Mouse (Mus musculus): ENCODE results near the gene B4galt5.

B4galt5 gene

DNA sequence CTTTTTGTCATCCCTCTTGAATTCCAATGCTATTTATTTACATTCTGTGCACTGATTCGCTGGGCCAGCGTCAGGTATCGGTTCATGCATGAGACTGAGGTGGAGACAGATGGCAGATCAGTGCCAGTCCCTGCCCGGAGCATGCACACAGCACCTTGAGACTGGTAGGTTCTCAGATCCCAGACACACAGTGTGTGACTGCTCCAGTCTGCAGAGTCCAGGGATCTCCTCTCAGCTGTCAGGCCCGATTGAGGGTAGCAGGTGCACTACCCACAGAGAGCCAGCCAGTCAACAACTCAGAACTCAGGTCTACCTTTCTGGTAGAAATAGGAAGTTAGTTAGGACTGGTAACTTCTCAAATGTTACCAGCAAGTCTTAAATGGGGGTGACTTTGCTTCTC lies 18.4 kb downstream of the B4galt5 start:
- peak; percentile 72 to 78 for DNase-seq

DNA sequence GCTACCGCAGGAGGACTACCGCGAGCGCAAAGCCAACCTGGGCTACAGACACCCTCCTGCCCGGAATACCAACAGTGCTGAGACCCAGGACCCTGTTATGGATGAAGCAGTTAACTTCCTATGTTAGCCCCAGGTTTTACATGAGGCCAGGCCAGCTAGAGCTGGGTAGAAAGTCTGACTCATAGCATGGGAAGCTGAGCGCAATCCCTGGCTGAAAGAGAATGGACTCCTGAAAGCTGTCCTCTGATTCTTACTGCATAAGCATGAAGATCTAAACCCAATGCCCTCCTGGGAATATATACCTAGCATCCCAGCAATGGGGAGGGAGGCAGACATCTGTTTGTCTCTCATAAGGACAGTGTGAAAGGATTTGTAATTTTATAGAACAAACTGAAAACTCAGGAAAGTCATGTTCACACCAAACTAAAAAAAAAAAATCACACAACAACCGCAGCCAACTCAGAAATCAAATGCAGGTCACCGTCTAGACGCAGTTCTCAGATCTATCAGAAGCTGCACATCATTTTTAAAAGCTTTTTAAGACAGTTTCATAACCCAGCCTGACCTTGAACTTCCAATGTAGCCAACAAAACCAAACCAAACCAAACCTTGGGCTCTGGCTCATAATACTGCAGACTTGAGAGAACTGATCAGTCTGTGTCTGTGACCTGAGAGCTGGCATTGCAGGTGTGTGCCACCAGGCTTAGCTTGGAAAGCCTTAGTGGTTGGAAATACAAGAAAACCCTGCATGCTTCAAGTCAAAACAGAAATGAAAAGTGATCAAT lies 19.3 kb downstream of the B4galt5 start:
- peak in 1 of 2 experiments; percentile 23 for DNase-seq

DNA sequence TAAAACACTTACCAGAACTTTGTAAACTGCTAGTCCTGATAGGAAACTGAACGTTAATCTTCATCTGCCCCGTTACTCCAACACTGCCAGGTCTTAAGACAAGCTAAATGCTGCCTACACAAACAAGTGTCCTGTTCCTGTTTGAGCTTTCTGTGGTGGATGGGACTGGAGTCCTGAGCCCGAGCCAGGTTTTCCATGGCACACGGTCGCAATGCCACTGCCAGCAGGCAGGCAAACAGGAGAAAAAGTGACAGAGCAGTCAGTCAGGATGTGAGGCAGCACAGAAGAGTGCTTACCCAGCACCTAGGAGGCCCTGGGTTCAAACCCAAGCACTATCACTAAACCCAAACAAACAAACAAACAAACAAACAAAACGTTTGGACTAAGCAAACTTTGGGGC lies 20.6 kb downstream of the B4galt5 start:
- peak; percentile 80 to 85 for DNase-seq

DNA sequence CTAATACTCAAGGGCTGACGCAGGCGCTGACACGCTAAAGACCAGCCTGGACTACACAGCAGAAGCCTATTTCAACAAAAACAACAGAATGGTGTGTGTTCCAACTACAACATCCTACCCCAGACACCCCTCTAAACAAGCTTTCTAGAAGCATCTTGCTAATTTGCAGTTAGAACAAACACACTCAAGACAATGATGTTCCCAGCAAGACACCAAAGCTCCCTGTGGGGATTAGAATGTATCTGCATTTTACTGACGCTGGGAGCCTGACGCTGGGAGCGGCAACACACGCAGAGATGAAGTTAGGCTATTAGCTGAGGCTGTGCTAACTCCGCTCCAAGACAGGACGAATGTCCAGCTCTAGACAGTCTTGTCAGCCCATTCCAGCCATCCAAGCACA lies 22.4 kb downstream of the B4galt5 start:
- DNase-seq = no peak

DNA sequence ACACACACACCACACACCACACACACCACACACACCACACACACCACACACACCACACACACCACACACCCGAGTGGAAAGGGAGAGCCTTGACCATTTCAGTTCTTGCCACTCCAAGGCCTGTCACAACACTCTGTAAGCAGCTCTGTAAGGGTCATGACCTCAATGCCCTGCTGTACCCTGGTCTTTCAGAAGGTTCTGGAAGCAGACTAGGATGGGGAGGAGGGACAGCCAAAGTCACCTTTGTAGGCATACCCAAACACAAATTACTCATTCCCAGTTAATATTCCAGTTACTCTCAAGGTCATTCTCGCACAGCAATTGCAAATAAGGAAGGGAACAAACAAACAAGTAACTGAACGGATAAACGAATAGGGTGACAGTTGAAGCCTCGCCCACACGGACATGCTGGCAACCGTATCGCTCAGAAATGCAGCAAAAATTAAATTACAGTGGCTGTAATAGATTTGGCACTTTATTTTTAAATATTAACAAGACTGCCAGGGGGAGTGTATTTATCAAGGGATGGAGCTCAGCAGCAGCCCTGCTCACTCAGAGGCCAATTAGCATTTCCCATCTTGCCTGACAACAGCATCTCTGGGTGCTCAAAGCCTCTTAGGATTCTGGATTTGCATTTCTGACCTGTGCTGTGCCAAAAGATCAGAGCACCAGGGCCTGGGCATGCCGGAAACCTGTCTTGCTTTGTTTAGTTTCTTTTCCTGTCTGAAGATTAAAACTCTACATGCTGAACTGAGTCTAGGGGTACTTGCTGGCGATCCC lies 24.6 kb downstream of the B4galt5 start:
- DNase-seq = no peak

DNA sequence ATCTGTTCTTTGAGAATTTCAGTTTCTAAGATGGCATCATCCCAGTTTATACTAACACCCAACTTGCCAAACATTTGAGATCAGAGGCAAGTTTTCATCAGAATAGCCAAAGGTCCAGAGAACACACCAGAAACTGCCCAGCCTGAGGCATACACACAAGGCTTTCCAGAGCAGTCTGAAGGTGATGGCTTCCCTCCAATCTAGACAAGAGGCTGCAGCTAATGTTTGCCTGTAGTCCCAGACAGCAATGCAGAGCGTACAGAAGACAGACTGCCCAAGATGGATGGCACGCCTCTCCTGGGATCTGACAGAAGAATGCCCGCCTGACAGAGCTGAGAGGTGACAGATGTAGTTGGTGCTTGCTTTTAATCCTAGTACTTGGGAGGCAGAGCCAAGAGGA lies 25.9 kb downstream of the B4galt5 start:
- DNase-seq = no peak

DNA sequence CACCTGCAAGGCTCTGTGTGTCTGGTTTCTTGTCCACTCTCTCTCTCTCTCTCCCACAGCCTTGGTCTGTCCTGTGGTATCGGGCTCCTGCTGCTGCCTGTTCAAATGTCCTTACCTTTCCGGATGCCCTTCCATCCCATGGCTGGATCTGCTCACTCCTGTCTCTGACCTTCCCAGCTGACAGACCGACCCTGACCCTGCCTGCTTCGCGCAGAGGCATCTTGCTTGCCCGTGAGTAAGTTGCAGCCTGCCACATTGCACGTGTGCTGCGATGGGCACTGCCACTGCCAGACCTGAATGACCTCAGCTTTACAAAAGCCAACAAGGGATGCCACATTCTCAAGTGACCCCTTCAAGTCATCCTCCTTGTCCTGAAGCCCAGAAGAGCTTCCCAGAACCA lies 27.6 kb downstream of the B4galt5 start:
- DNase-seq = no peak

DNA sequence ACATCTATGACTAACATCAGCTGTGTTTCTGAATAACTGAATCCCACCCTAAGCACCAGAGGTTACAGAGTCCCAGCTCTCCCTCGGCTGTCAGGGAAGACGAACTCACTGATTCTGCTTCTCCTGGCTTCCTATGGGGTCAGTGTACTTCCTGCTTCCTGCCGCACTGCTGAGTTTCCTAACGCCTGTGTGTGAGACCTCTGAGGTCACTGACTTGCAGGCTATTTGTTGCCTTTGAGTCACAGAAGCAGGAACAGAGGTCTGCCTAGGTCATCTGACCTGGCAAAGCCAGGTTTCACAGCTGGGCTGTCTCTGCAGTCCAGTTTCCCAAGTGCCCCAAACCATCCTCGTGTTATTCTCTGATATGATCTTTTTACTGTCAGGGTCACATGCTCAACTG lies 30.0 kb downstream of the B4galt5 start:
- peak in 1 of 2 experiments; percentile 16 for DNase-seq

DNA sequence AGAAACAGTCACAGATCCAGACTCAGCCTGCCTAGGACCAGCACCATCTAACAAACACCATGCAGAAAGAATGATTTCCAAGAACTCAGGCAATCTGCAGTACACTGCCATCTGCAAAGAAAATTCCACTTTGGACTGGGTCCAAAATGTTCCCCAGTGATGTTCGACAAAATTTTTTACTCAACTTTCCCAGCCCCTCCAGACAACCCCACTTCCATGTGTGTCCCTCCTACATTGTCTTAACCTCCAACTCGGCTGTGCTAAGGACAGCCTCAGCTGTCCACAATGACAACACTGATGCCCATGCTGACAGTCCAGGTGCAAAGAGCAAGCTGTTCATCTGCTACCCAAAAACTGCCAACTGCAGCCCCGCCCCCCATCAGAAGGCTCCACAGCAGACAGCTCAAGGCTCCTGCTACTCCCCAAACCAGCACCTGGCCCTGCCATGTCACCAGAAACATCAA lies 32.2 kb downstream of the B4galt5 start:
- peak; percentile 83 to 87 for DNase-seq

DNA sequence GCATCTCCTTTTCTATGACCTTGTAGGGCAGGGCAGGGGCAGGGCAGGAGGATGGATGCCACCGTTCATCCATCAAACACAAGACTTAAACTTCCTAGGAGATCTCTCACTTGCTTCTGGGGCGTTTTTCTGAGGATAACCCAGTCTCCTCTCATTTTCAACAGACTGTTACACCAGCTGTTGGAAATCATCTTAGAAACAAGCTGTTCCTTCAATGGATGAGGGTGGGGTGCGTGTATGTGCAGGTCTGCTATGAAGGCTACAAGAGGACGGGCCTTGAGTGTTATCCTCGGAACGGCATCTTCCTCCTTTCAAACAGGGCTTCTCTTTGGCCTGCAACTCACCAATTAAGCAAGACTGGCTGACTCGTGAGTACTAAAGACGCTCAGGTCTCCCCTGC lies 34.5 kb downstream of the B4galt5 start:
- no peak for DNase-seq

DNA sequence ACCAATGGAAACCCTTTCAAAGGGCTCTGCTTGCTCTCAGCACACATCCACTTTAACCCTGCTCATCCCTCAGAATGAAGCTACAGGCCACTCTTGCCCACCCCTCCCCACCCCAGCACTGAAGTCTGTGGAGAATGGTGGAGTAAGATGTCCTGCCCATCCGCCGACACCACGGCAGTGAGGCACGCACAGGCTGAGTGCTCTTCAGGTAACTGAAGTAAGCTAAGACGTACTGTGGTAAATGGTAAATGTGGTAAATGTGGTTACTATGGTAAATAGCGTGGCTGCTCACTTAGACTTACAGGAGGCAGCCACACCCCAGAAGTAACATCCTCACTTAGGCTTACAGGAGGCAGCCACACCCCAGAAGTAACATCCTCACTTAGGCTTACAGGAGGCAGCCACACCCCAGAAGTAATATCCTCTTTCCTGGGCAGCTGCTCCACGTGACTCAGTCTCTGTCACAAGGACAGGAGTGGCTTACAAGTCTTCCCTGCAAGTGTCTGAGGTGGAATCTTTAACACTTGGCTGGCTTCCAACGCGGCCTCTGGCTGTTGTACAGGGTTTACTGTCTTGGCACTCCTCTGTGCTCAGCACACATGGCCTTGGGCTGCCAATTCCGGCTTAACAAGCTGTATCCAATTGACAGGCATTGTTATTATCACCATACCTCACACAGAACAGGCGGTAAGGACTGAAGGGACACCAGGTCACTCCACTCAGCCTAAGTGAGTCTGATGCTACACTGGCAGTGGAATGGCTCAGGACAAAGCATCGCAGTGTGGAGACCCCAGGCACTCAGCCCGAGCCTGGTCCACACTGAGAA lies 35.3 kb downstream of the B4galt5 start:
- DNase-seq = peak; percentile 67 to 77

DNA sequence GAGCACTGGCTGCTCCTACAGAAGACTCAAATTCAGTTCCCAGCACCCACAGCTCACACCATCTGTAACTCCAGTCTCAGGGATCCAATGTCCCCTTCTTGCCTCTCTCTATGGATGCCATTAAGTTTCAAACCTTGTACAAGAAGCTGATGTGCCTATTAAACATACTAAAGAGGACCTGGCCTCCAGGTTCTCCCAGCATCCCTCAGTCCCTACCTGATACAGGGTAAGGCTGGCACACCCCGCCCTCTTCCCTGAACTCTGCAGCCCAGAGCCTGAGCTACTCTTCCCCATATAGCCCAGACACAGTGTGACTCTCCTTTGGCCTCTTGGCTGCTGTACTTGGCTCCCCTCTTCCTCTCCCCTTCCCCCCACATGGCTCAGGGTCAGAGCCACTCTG lies 38.9 kb downstream of the B4galt5 start:
- peak in 1 of 2 experiments; percentile 4 for DNase-seq

DNA sequence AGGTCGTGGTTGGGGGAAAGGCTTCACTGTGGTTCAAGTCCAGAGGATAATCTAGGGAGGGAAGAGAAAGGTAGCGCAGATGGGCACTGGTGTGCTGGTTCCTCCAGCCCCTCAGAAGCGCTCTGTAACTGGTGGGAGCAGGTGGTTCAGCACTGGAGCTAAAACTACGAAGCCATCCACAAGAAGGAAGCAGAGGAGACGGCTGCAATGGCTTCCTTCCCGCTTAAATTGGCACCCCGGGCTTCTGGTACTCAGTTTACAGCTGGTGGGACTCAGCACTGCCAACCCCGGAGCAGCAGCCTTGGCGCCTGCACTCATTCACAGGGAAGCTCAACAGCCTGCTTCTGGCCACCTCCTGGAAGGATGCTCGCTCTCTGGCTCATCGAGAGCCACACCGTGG lies 39.7 kb downstream of the B4galt5 start:
- peak in 1 of 2 experiments; percentile 16 for DNase-seq

DNA sequence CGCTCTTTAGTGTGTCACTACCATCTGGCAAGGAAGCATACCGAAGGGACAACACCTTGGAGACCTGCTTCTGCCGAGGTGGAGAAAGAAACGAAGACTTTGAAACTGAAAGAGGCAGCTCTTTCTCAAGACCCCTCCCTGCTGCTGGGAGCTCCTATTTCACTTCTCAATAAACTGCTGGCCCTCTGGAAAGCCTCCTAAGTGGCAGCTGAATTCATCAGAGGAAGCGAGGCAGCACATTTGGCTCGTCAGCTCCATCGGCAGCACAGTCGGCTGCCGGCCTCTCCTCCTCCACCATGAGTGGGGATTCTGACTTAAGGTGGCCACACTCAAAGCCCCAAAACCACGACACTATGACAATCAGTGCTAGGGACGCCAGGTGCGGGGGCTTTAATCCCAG lies 41.3 kb downstream of the B4galt5 start:
- DNase-seq = peak; percentile 19 to 29

DNA sequence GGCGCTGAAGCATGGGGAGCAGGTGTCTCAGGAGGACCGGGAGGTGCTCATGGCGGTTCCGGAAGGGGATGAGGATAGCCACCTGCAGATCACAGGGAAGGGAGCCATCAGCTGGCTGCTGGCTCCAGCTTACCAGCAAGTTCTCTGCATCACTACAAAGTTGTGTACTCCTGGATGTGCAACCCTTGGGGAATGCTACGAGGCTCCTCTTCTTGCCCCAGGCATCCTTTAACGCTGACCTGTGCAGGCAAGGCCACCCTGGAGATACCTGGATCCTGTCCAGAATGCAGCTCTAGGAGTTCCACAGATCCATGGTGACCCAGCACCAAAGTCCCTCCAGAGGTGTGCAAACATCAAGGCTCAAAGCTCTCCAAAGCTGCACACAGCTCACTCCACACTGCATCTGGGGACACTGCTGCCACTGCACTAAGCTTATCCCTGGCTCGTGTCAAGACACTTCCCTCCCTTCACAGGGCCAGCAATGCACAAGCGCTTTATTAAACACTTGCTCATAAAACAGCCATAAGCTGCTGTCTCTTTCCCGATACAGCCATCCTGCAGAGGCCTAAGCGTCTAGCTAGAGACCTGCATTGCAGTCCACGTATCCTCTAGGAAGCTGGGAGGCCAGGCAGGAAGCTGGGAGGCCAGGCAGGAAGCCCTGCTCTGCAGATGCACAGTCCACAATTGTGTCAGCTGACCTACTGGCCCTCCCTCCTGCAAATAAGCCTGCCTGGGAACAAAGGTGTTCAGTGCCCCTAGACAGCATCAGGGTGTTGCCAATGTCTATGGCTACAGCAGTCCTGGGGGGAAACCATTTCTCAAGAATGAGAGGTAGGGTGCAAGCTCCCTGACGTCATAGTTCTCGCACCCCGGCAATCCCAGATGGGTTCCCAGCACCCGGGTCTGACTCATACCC lies 42.1 kb downstream of the B4galt5 start:
- peak; percentile 36 to 41 for DNase-seq

DNA sequence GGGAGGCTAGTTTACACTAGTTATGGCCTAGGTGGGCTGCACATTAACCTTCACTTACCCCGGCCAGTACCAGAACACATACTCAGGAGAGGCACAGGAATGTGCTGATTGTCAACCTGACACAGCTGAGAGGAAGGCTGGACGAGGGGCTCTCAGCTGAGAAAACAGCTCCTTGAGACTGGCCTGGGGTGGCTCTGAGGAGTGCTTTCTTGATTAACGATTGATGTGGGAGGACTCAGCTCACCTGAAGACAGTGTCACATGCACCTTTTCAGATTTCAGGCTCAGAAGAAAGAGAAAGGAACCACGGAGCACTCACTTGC lies 42.7 kb downstream of the B4galt5 start:
- DNase-seq = peak in 1 of 2 experiments; percentile 37

DNA sequence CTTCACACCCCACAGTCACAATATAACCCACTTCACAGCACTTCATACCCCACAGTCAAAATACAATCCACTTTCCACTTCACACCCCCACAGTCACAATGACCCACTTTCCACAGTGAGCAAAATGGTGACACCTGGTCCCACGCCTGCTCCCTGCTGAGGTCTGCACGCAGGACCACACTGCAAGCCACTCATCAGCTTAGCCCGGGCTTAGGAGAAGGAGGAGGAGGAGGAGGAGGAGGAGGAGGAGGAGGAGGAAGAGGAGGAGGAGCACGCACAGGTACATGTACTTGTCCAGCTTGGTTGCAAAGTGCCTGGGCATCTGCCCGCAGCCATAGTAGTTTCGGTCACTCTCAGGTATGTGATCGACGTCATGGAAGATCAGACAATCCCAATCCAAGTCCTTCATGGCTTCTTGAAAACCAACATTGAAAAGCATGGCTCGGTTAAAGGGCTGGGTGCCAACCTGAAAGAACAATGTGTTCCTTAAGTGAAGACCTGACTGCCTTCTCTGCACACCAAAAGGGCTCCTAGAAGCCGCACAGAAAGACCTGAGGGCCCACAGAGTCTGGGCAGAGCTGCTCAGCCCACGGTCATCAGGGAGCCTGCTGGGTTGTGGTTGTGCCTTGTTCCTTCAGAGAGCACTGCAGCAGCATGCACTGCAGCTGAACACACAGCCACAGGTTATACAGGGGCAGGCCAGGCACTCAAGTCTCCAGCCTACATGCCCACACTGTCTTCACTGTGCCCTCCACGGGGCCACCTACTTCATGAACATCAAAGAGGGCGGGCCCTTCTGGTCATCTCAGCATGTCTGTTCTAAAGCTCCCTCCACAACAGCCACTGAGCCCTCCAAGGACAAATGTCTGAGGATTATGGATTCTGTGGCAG lies 43.4 kb downstream of the B4galt5 start:
- peak; percentile 22 to 50 for DNase-seq

DNA sequence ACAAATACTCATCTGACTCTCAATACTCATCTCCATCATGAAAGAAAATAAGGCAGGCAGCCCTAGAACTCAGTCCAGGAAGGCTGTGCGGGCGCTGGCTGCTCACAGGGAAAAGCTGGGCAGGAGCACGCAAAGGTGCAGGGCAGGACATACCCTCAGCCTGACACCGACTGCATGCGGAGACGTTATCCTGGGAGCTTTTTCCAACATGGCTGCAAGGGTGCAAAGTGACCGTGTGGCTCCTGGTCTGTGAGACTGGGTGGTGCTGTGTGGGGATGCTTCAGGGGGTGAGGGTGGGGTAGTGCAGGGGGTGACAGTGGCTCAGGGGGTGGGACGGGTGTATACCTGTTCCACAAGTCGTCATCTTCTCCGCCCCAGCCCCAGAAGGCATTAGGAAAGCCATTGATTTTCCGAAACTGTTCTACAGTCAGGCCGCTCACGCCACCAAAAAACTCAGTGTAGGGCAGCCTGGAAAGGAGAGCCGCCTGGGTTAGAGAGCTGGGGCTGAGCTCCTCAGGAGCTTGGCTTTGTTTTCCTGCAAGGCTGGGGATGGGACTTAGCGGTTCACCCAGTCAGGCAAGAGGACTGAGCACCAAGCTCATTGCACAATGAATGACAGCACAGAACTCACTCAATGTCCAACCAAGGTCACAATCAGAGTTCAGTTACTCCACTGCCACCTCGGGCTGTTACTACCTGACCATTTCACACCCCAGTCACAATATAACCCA lies 44.2 kb downstream of the B4galt5 start:
- DNase-seq = peak; percentile 8 to 11

DNA sequence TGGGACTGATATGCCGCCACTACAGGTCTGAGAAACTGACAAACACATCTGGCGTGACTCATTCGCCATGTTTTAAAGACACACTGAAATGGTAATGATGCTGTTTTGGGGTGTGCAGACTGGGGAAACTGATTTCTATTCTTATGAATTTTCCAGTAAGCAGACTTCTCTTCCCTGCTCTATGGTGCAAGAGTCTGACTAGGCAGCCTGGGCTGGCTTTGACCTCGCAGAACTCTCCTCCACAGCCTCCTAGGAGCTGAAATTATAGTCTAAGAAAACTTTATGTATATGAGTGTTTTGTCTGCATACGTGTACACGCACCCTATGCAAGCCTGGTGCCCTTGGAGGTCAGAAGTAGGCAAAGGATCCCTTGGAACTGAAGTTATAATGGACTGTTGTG lies 45.2 kb downstream of the B4galt5 start:
- peak; percentile 2 to 3 for DNase-seq

DNA sequence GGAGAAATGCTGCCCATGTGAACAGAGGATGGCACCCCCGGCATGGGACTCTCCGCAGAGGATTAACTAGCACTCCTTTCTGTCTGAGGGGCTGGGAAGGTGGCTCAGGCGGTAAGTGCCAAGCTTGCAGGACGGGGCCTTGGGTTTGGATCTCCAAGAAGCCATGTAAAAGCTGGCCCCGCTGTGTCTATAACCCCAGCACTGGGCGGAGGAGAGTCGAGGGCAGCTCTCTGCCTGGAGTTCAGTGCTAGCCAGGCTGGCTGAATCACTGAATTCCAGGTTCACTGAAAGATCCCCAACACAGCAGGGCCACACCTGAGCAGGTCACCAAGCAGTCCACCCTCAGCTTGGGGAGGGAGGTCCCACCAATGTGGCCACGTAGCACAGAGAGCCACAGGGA lies 45.8 kb downstream of the B4galt5 start:
- peak; percentile 8 to 16 for DNase-seq

Measured in cerebellum, postnatal 25 days (tissue).